Mouse (Mus musculus): Measurements from ENCODE around the gene St3gal5.

The St3gal5 gene

GRCm38 (mm10) chr6:72162155-72162890 is 64.9 kb downstream of the St3gal5 start:
- DNase-seq (ENCODE audit: low read depth, low spot score): peak; percentile 68

- peak; percentile 99 for DNase-seq (ENCODE audit: low read depth, low spot score)
These were observed 67.2 kb downstream of the St3gal5 start for GRCm38 (mm10) chr6:72164321-72165275.

DNA sequence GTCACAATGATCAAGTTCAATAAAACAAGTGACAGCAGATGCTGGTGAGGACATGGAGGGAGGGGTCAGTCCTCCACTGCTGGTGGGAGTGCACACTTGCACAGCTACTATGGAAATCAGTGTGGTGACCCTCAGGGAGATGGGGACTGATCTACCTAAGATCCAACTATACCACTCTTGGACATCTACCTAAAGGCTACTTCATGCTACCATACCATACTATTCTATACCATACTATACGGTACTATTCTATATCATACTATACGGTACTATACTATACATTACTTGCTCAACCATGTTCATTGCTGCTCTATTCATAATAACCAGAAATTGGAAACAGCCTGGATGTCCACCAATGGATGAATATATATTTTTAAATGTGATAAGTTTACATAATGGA is 68.5 kb downstream of the St3gal5 start:
- DNase-seq (ENCODE audit: low read depth, low spot score): no peak

DNA sequence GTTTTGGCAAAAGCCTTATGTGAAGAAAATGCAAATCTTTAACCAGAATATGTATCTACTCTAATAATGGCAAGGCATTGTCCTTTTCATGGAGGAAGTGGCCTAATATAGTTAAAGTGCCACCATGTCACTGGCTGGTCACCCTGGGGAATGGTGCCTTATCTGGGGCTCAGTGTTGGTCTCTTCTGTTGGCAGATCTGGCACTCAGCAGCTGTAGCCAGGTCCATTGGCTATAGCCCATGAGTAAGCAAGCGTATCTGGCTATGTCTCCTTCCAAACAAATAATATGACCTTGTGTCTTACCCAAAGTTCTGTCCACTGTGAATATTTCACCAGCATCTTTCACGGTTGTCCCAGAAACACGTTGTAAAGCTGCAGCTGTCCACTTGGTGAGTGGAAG is 74.0 kb downstream of the St3gal5 start:
- no peak for DNase-seq (ENCODE audit: low read depth, low spot score)

DNA sequence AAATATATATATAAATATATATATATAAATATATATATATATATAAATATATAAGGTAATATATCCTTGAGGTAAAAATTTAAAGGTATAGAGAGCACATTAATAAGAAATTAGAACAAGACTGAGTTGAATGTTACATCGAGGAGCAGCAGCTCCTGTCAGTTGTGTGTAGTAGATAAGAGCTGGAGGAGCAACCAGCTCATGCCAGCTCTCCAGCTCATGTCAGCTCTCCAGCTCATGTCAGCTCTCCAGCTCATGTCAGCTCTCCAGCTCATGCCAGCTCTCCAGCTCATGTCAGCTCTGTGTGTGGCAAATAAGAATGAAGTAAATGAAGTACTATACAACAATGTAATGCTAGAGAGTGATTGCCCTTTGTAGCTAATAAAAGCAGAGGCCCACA is 76.0 kb downstream of the St3gal5 start:
- DNase-seq (ENCODE audit: low read depth, low spot score): no peak

- DNase-seq (ENCODE audit: low read depth, low spot score): no peak
These were observed 78.0 kb downstream of the St3gal5 start for GRCm38 (mm10) chr6:72175419-72175818.

DNA sequence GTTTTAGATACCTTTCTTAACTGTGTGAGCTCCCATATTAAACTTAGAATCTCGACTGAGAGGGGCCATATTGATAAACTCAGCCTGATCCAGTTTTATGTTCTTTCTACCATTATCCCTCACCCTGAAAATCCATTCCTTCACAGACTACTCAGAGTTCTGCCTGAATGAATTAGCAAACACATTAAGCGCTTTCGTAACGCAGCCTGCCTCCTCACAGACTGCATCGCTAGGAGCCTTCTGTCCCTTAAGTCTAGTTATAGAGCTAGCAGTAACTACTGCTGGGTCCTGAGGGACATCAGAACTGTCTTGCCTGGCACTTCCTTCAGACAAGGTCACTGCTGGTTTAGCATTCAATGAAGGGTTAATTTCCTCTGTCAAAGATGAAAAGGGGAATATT is 78.6 kb downstream of the St3gal5 start:
- DNase-seq (ENCODE audit: low read depth, low spot score): no peak

GRCm38 (mm10) chr6:72177417-72177816 is 80.0 kb downstream of the St3gal5 start:
- no peak for DNase-seq (ENCODE audit: low read depth, low spot score)

DNA sequence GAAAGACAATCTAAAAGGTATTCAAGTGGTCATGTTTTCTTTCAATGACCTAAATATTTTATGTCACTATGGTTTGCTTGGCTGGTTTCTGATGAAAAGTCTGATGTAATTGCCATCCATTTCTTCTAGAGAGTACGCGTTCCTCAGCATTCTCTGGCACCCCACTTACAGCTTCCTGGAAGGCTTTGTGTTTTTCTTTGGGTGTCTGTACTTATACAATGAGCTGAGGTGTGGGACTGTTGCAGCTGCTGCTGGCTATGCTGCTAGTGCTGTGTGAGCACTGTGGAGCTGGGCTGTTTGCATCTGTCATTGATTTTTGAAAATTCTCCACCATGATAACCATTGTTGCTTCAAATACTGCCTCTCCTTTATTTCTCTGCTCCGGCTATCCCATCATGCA is 81.6 kb downstream of the St3gal5 start:
- DNase-seq (ENCODE audit: low read depth, low spot score): no peak

GRCm38 (mm10) chr6:72179562-72180502 is 82.4 kb downstream of the St3gal5 start:
- DNase-seq (ENCODE audit: low read depth, low spot score): no peak

GRCm38 (mm10) chr6:72184576-72184975 is 87.2 kb downstream of the St3gal5 start:
- no peak for DNase-seq (ENCODE audit: low read depth, low spot score)

DNA sequence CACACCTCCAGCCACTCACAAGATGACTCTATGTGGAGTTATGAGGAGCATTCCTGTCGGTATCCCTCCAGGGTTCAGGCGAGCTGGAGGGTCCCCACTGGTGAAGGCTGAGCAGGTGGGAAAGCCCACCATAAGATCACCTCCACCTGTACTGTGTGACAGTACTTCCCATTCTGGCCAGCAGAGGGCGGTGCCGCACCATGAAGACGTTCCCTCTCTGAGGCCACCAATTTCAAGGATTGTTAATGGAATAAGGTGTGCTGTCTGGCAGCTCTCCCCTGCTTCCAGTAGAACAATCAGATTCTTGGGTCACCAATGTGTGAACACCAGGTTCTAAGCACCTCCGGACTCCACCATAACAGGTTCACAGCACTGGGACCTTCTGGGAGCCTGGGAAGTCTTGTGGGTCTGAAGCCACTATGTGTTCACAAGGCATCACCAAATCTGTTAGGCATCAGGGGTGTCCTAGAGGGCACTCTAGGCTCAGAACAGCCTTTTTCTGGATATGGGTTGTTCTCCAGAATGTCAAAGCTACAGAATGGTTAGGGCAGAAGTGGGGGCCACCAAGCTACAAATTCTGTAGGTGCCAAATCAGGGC is 88.6 kb downstream of the St3gal5 start:
- DNase-seq (ENCODE audit: low read depth, low spot score): peak; percentile 86

GRCm38 (mm10) chr6:72186809-72187208 is 89.4 kb downstream of the St3gal5 start:
- no peak for DNase-seq (ENCODE audit: low read depth, low spot score)

DNA sequence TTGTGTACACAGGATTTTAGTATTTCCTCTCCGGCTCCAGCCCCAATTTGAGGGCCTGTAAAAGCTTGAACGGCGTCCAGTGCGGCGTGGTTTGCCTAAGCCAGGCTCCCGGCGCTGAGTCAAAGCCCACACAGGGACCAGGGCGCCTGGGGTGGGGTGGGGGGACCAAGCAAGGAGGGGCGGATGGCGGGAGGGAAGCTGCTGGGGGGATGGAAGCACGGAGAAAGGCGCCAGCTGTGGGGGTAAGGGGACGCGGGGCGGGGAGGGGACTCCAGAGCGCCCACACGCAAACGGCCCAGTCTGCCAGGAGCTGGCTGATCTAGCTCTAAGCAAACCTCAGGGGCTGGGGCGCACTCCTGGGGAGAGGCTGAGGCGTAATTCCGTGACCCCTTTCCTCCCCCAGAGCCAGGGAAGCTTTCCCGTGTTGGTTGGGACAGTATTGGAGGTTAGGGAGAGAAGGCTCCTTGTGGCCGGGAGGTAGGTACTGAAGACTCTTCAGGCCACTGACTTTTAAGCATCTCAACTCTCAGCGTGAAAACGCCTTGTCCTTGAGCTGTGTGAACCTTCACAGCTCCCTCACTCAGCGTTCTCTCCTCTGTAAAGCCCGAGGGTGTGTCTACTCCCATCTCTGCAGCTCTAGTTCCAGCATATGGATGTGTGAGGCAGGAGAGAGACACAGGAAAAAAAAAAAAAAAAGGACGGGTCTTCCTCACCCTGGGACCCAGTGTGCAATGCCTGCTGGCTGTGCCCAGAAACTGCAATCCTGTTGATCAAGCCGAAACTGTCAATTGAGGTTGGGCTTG is 91.9 kb downstream of the St3gal5 start:
- peak; percentile 72 for DNase-seq (ENCODE audit: low read depth, low spot score)

- DNase-seq (ENCODE audit: low read depth, low spot score): no peak
These were observed 92.7 kb downstream of the St3gal5 start for GRCm38 (mm10) chr6:72190120-72190519.

DNA sequence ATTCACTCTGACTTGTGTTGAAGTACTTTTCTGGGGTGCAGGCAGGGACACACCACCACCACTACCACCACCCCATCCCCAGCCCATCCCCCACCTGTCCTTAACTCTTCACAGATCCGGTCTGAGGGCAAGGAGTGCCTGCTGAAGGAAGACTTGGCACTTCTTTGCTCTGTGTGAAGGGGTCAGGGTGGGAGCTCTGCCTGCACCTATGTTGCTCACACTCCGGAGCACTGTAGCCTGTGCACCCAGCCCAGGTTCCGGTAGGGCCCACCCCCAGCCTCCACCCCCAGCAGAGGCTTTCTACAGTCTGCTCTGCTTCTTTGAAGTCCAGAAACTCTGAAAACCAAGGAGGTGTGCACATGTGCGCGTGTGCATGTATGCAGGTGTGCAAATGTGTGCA is 93.2 kb downstream of the St3gal5 start:
- DNase-seq (ENCODE audit: low read depth, low spot score): no peak

DNA sequence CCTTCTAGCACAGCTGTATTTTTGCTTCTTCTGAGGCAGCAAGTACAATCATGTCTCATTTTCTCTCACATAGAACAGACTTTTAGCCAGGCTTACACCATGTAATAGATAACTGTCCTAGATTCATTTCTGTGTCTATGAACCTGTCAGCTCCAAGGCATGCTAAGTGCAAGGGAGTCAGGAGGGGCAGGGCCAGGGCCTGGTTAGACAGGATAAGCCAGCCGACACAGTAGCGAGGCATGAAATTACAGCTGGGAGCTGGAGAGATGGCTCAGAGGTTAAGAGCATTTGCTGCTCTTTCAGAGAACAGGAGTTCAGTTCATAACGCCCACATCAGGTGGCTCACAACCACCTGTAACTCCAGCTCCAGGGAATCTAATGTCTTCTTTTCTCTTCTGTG is 99.3 kb downstream of the St3gal5 start:
- no peak for DNase-seq (ENCODE audit: low read depth, low spot score)

DNA sequence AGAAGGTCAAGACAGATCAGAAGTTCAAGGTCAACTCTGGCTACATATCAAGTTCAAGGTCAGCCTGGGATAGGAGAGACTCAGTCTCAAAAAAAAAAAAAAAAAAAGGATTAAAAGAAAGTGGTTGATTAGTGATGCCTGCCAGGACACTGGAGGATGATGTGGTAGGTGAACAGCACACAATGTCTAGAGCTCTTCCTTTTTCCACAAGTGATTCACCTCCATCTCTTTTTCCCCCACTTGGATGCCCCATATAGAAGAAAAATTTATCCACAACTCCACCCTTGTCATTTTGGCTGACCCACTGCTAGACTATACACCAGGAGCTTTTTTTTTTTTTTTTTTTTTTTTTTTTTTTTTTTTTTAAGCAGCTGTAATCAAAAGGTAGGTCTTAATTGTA is 100.1 kb downstream of the St3gal5 start:
- no peak for DNase-seq (ENCODE audit: low read depth, low spot score)

DNA sequence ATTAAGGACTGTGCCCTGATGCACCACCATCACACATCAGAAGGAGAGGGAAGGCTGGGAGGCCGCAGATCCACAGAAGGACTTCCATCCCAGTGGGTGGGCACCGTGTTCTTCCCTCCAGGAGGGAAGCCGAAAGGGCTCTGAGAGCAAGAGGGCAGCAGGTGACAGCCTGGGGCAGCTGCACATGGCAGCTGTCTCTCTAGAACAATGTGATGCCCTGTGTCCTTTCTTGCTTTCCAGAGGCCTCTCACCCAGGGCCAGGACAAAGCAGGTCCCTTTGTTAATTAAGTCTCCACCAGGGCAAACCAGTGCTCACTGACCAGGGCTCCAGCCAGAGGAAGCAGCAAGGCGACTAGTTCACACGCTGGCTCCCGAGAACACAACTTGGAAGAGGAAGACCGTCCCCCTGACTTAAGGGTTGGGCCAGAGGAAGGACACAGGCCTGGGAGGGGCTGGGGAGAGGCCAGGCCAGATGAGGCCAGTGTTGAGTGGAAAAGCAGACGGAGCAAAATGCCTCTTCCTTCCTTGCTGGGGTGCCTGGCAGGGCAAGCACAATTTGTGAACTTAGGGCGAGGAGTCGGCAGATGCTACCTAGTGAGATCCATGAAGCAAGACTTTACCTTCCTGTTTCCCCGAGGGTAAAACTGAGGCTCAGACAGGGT is 103.3 kb downstream of the St3gal5 start:
- DNase-seq (ENCODE audit: low read depth, low spot score): no peak

DNA sequence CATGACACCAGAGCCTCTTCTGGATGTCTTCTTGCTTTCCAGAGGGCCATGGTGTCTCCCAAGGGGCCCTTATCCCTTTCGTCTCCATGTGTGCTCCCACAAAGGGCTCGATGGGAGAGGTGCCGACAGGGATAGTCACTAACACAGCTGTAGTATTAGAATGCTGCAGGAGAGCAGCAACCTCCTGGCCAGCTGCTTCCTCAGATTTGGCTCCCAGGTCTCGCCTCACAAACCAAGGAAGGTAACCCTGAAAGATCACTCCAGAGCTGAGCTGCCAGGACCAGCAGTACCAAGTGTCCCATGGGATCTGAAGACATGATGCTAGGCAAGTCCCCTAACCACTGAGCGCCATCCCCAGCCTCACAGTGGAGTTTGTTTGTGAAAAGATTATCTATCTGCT is 105.3 kb downstream of the St3gal5 start:
- DNase-seq (ENCODE audit: low read depth, low spot score): no peak

Data from 3T3-L1 (cell line).